Mouse (Mus musculus): ENCODE data around the gene Smim17.
"Not testable (repeated sequence)": the region's sequence is repeated elsewhere in the genome, so short reads cannot be mapped to it uniquely, and the experiment has no call there.

Gene Smim17

GRCm38 (mm10) chr7:6397996-6398975, at the start of gene Smim17:
Gene Smim17 (plus strand): TSS chr7:6398715.
- peak; percentile 76 to 83 for DNase-seq

- DNase-seq, result no peak
Observed at GRCm38 (mm10) chr7:6358121-6358520, 40.4 kb upstream of the Smim17 start.

GRCm38 (mm10) chr7:6358937-6359590, 39.5 kb upstream of the Smim17 start:
- DNase-seq, result peak; percentile 24 to 56

- no peak for DNase-seq
Observed at GRCm38 (mm10) chr7:6360477-6361060, 37.9 kb upstream of the Smim17 start.

- peak in 1 of 2 experiments; percentile 27 for DNase-seq
Observed at GRCm38 (mm10) chr7:6361756-6362155, 36.8 kb upstream of the Smim17 start.

GRCm38 (mm10) chr7:6362268-6363046, 36.1 kb upstream of the Smim17 start:
- DNase-seq, result peak; percentile 99 to 100

GRCm38 (mm10) chr7:6363047-6363488, 35.4 kb upstream of the Smim17 start, which contains the start of gene Zfp78:
Gene Zfp78 (plus strand): TSS chr7:6363280.
- peak in 1 of 2 experiments; percentile 91 for DNase-seq

GRCm38 (mm10) chr7:6364761-6365160, 33.8 kb upstream of the Smim17 start:
- DNase-seq, result no peak

- DNase-seq, result no peak
Observed at GRCm38 (mm10) chr7:6367185-6367584, 31.3 kb upstream of the Smim17 start.

- not testable (repeated sequence) for DNase-seq
Observed at GRCm38 (mm10) chr7:6368146-6368545, 30.4 kb upstream of the Smim17 start.

GRCm38 (mm10) chr7:6369460-6369859, 29.1 kb upstream of the Smim17 start:
- DNase-seq, result no peak

- DNase-seq, result no peak
Observed at GRCm38 (mm10) chr7:6372993-6373392, 25.5 kb upstream of the Smim17 start.

GRCm38 (mm10) chr7:6378441-6378840, 20.1 kb upstream of the Smim17 start:
- no peak for DNase-seq

GRCm38 (mm10) chr7:6381431-6381830, 17.1 kb upstream of the Smim17 start:
- DNase-seq, result no peak

GRCm38 (mm10) chr7:6383044-6383455, 15.5 kb upstream of the Smim17 start, which contains the start of gene Zfp28:
Gene Zfp28 (plus strand): TSS chr7:6383295.
- DNase-seq, result peak; percentile 90 to 92

- DNase-seq, result no peak
Observed at GRCm38 (mm10) chr7:6384011-6384410, 14.5 kb upstream of the Smim17 start.

GRCm38 (mm10) chr7:6386995-6387394, 11.5 kb upstream of the Smim17 start:
- DNase-seq, result no peak

- DNase-seq, result no peak
Observed at GRCm38 (mm10) chr7:6388971-6389370, 9.5 kb upstream of the Smim17 start.

GRCm38 (mm10) chr7:6389449-6389848, 9.1 kb upstream of the Smim17 start:
- DNase-seq, result no peak

- peak; percentile 29 to 36 for DNase-seq
Observed at GRCm38 (mm10) chr7:6410043-6410442, 11.5 kb downstream of the Smim17 start, which contains the start of gene Gm20715. Gene Gm20715 (plus strand): TSS chr7:6410277.

- peak; percentile 14 to 31 for DNase-seq
Observed at GRCm38 (mm10) chr7:6414626-6415441, 16.3 kb downstream of the Smim17 start.
